Mouse (Mus musculus) right cerebral cortex, postnatal 10 days (tissue): ENCODE measurements around the gene Fkbp2.

Experiments used
- DNase-seq, 2 experiments: peaks; one replicate each; pipeline ENCODE4 v3.0.0; 2021; ENCODE audit warnings: low spot score in 2 of 2

Fkbp2 gene

DNA sequence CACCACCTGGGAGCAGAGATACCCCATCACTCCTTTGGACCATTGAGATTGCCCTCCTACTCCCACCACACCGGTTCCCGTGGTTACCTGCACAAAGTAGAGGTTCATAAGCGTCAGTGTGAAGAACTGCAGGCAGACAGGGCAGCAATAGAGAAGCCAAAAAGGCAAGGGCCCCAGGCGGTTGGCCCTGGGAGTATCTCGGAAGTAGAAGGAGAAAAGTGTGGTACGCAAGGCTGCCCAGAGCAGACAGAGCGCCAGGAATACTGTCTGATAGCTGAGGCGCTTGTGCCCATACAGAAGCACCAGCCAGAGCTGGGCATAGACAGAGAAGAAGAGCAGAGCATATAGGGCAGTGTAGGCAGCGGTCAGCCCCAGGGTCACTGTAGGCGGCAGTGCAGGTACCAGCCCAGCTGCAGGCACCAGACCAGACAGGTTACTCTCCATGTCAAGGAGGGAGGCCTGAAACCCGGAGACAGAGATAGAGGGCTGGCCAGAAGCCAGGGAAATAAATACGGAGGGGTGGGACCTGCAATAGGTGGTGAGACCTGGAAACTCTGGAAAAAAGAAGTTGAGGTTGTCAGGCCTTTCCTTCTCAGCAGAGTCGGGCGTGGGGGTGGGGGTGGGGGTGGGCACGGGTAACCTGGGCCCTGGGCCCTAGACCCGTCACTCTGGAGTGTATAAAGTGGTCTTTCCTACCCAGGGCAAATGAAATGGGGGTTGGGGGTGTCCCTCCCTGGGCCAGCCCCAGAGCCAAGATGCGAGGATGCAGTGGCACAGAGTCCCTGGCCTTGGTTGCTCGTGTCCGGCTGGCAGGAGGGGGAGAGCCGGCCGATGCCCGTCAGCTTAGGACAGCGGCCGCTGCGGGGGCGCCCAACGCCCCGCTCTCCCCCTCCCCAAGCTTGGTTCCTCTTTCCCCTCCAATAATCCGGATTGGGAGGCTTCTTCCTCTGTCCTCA is 39.6 kb downstream of the Fkbp2 start:
- peak in 1 of 2 experiments; percentile 61 for DNase-seq

DNA sequence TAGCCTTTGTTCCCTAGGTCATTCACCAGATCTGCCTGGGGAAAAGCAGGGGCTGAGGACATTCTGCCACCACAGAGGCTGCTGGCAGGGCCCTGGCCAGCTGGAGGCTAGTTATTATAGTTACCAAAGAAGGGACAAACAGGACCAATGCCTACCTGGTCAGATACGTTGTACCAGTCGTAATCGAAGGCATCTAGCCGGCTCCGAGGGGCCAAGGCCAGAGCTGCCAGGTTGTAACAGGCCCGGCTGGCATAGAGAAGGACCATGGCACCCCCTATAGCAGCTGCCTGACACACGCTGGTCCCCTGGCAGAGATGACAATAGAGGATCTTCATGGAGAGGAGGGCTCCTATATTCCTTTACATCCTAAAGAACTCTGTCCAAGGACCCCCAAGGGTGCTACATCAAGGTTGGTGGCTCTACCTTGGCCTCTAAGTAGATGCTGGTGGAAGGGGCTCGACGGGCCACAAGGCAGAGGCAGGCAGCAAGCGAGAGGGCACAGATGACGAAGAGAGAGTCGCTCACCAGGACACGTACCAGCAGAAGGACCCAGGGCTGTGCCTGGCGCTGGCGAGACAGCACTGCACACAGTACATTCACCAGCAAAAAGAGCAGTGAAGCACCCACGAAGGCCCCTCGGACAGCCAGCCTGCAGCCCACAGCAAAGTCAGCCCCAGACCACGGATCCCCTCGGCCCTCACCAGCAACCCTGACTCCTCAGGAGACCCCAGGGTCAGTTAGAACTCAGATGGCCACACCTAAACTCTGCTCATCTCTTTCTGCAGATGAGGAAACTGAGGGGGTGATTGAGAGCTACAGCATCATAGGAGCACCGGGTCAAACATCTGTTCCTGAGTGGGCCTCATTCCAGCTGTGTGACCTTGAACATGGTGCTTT is 40.9 kb downstream of the Fkbp2 start:
- peak in 1 of 2 experiments; percentile 33 for DNase-seq

- DNase-seq, result peak in 1 of 2 experiments; percentile 52
These were observed 42.5 kb downstream of the Fkbp2 start for GRCm38 (mm10) chr19:6937541-6938465.

DNA sequence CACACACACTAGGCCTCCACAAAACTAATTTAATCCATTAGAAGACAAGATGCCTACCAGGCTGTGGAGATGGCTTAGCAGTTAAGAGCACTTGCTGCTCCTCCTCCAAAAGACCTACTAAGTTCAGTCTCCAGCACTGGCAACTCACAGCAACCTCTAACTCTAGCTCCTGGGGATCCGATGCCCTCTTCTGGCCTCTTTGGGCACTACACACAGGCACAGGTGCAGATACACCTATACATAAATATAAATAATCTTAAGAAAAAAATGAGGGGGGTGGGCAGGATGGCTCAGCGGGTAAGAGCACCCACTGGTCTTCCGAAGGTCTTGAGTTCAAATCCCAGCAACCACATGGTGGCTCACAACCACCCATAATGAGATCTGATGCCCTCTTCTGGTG is 44.0 kb downstream of the Fkbp2 start:
- DNase-seq, result peak in 1 of 2 experiments; percentile 39

GRCm38 (mm10) chr19:6934195-6934977 is 45.9 kb downstream of the Fkbp2 start, which contains the start of gene Kcnk4:
TSS of gene Kcnk4 (minus strand) at chr19:6934515.
- DNase-seq, result peak in 1 of 2 experiments; percentile 39

DNA sequence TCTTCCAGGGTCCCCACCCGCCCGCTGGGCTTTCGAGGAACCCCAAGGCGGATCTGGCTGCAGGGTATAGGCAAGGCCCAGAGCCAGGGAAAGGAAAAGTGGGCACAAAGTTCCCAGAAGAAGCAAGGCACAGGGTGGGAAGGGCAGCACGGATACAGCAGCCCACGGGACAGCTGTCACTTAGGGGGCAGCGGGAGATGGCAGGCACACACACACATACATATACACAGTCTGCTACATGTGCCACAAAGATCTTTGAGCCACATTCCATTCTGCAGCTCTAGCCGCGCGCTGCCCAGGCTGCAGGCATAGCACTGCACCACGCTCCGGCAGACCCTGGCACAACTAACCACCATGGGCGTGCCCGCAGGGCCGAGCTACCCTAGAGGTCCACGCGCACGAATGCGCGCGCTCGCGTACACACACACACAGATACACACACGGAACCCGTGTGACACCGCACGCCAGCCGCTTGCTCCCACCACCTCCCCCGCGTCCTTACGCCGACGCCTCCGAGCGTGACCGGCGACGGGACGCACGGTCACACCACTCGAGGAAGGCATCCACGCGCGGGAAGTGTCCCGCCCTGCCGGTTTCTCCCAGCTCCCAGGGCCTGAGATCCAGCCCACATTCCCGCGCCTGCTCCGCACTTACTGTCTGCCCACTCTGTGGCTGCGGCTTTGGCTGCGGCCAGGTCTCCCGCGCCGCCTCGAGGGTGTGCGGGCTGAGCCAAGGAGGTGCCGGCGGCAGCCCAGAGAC is 46.7 kb downstream of the Fkbp2 start:
- peak; percentile 73 to 84 for DNase-seq

DNA sequence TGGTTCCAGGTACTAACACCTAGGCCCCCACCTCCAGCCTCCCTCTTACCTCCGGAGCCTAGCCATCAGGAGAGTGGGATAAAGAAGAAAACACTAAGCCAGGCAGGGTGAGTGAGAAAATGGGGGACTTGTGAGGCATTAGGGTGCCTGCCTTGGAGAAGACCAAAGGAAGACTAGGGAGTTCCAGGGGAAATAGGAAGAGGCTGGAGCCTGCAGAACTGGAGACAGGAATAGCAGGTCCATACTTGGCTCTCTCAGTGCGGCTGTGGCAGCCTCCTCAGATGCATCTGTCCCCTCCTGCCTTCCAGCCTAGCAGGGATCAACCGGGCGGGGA is 47.2 kb downstream of the Fkbp2 start:
- peak in 1 of 2 experiments; percentile 49 for DNase-seq

GRCm38 (mm10) chr19:6932018-6932417 is 48.3 kb downstream of the Fkbp2 start:
- DNase-seq, result no peak

DNA sequence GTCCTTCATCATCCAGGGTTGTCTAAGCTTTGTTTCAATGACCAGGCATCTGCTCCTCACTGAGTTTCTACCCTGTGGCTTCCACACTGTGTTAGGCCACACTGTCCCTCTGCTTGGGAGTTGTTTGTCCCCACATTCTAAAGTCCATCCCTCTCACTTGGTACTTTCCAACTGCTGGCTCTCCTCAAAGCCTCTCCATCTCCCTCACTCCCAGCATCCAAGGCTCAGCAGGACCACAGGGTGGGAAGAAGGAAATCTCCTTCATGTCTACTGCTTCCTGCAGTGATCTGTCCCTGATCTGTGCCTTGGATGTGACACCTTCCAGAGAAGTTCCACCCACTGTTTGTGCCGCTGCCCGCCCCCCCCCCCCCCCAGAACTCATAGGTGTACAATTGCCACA is 49.3 kb downstream of the Fkbp2 start:
- DNase-seq, result no peak

- DNase-seq, result no peak
These were observed 52.2 kb downstream of the Fkbp2 start for GRCm38 (mm10) chr19:6928080-6928479.
